Mouse (Mus musculus) hematopoietic stem cell, adult 5-6 weeks (primary cell): ENCODE data around the gene Trnp1. TPM values are rescaled to one million over a fixed set of nuclear protein-coding genes. Genes with fewer than 3 reads are reported as not detected.

Experiments used
- ATAC-seq, 2 experiments: fragments of 125-278 bp in 1 of 2; replicated peaks in 1 of 2; 2 replicates each; pipeline ENCODE4 v1.8.0; 2016 to 2017; ENCODE audit warnings: inconsistent platforms in 2 of 2, mild to moderate bottlenecking in 2 of 2, moderate number of reproducible peaks in 2 of 2, low read depth in 1 of 2, moderate TSS enrichment in 1 of 2; ENCODE audit not compliant: low FRiP score in 2 of 2, poor library complexity in 2 of 2, severe bottlenecking in 2 of 2, insufficient read depth in 1 of 2, low TSS enrichment in 1 of 2
- total RNA-seq: library from RNA; stranded (forward); fragments of 172-1452, 232-1000 nt; gene quantifications from 2 replicates; pipeline ENCODE4 v1.2.3, GENCODE M21; 2017

The Trnp1 gene
- total RNA-seq, 1 experiment from 2014 or later, result not detected

DNA sequence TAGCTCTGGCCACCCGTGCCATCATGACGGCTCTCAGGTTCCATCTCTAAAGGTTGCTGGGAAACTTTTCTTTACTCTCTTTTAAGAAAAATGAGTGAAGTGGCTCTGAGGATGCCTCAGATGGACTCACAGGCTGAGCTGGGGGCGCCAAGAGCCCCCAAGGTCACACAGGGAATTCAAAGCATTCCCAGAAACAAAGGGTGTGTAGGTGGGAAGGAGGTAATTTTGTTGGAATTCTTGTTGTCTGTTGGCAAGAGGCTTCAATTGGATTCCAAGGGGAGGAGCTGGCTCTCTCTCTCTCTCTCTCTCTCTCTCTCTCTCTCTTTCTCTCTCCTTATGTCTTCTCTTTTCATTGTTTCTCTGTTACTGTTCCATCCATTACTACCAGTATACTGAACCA is 56.2 kb downstream of the Trnp1 start:
- no peak for ATAC-seq

Other genes with a start within 250 kb of the Trnp1 start
- 7.2 and 20.1 TPM in 2 replicates for gene Sytl1, start 235.4 kb downstream of the Trnp1 start, total RNA-seq
- 11.6 and 21.5 TPM in 2 replicates for gene Tmem222, start 220.8 kb downstream of the Trnp1 start, total RNA-seq
- gene Wdtc1, start 145.1 kb downstream of the Trnp1 start, total RNA-seq, result 11.3 and 13.7 TPM in 2 replicates
- gene Slc9a1, start 128.8 kb downstream of the Trnp1 start, total RNA-seq, result 11.0 and 16.9 TPM in 2 replicates
- not detected in 2 replicates for gene Tent5b, start 18.4 kb downstream of the Trnp1 start, total RNA-seq
- not detected in 2 replicates for gene Kdf1, start 20.4 kb upstream of the Trnp1 start, total RNA-seq
- 194 and 277 TPM in 2 replicates for gene Nudc, start 47.4 kb upstream of the Trnp1 start, total RNA-seq
- not detected in 2 replicates for gene Nr0b2, start 54.8 kb upstream of the Trnp1 start, total RNA-seq
- gene Gpatch3, start 76.2 kb upstream of the Trnp1 start, total RNA-seq, result 11.9 and 20.9 TPM in 2 replicates
- 15.1 and 21.8 TPM in 2 replicates for gene Gpn2, start 85.8 kb upstream of the Trnp1 start, total RNA-seq
- gene Sfn, start 103.6 kb upstream of the Trnp1 start, total RNA-seq, result 3.4 and 7.9 TPM in 2 replicates
- 10.0 and 27.3 TPM in 2 replicates for gene Zdhhc18, start 151.6 kb upstream of the Trnp1 start, total RNA-seq
- gene Pigv, start 174.1 kb upstream of the Trnp1 start, total RNA-seq, result 8.2 and 13.4 TPM in 2 replicates